Mouse (Mus musculus) neural tube, embryonic 13.5 days (tissue): ENCODE results near the gene Exosc2. TPM values are rescaled to one million over a fixed set of nuclear protein-coding genes. Genes with fewer than 3 reads are reported as not detected.
"Not testable (repeated sequence)": the region's sequence is repeated elsewhere in the genome, so short reads cannot be mapped to it uniquely, and the experiment has no call there.

Source experiments
- ATAC-seq: fragments of 200-750 bp; cut with Nextera tagmentation; 2 replicates; pipeline ENCODE4 v1.8.0; 2017; ENCODE audit warnings: low read depth, mild to moderate bottlenecking, moderate TSS enrichment, moderate library complexity
- H3K27ac ChIP-seq: fragments of 300-500 bp; sonication (generic); replicated peaks from 2 replicates; pipeline ENCODE4 v1.5.1; 2015; ENCODE audit warnings: moderate library complexity, mild to moderate bottlenecking, inconsistent platforms
- H3K27me3 ChIP-seq: fragments of 300-500 bp; sonication (generic); 2 replicates; pipeline ENCODE4 v1.6.1; 2015; ENCODE audit warnings: mild to moderate bottlenecking, inconsistent platforms
- H3K36me3 ChIP-seq: fragments of 300-500 bp; sonication (generic); 2 replicates; pipeline ENCODE4 v1.6.1; 2015; ENCODE audit warnings: mild to moderate bottlenecking, inconsistent platforms
- H3K4me1 ChIP-seq: fragments of 300-500 bp; sonication (generic); replicated peaks from 2 replicates; pipeline ENCODE4 v1.6.1; 2015; ENCODE audit warnings: inconsistent platforms
- H3K4me2 ChIP-seq: fragments of 300-500 bp; sonication (generic); 2 replicates; pipeline ENCODE4 v1.6.1; 2015; ENCODE audit warnings: inconsistent platforms, mild to moderate bottlenecking, moderate library complexity
- H3K4me3 ChIP-seq: fragments of 300-500 bp; sonication (generic); 2 replicates; pipeline ENCODE4 v1.5.1; 2015; ENCODE audit warnings: mild to moderate bottlenecking, inconsistent platforms
- H3K9ac ChIP-seq: fragments of 300-500 bp; sonication (generic); 2 replicates; pipeline ENCODE4 v1.6.1; 2015; ENCODE audit warnings: moderate library complexity, mild to moderate bottlenecking, inconsistent platforms
- H3K9me3 ChIP-seq: fragments of 300-500 bp; sonication (generic); 2 replicates; pipeline ENCODE4 v1.6.1; 2016; ENCODE audit warnings: inconsistent platforms
- WGBS: fragments of 180-500 bp; shearing (Covaris S2); methylation state at CpG from one replicate; pipeline ENCODE4 v1.1.7; 2015; 5-methylcytosine and 5-hydroxymethylcytosine counted together
- polyA plus RNA-seq: library from polyadenylated mRNA; unstranded; fragments of >200 nt; fragmentation: Nextera tagmentation; extraction: Ambion mirVana; gene quantifications from 2 replicates; pipeline ENCODE4 v1.2.1, GENCODE M21; 2015

Gene Exosc2
- polyA plus RNA-seq, 1 experiment from 2014 or later, result 42.6 TPM

DNA sequence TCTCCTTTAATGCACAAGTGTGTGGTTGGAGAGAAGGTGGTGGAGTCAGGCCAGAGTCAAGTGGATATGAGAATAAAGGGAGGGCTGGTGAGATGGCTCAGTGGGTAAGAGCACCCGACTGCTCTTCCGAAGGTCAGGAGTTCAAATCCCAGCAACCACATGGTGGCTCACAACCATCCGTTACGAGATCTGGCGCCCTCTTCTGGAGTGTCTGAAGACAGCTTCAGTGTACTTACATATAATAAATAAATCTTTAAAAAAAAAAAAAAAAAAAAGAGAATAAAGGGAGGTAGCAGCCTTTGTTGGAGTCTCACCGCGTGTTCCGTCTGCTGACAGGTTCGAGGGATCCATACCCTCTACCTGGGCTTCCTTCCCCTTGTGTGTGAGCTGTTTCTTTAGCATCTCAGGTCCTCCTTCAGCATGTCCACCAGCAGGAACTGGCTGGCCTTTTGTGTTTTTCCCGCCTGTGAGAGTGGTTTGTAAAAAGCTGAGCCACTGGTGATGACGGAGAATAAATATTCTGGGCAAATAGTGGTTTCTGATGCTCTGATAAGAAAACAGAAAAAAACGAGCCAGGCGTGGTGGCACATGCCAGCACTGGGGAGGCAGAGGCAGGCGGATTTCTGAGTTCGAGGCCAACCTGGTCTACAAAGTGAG, 10.7 kb downstream of the Exosc2 start:
- H3K27ac ChIP-seq, H3K4me3 ChIP-seq, H3K9me3 ChIP-seq, H3K9ac ChIP-seq, H3K27me3 ChIP-seq, H3K4me2 ChIP-seq, H3K4me1 ChIP-seq, ATAC-seq: not testable (repeated sequence)
- WGBS, result 91% methylated on average over 15 of the region's 15 CpGs
- peaks cover 52% of the 10 kb centered on the region for H3K36me3 ChIP-seq

DNA sequence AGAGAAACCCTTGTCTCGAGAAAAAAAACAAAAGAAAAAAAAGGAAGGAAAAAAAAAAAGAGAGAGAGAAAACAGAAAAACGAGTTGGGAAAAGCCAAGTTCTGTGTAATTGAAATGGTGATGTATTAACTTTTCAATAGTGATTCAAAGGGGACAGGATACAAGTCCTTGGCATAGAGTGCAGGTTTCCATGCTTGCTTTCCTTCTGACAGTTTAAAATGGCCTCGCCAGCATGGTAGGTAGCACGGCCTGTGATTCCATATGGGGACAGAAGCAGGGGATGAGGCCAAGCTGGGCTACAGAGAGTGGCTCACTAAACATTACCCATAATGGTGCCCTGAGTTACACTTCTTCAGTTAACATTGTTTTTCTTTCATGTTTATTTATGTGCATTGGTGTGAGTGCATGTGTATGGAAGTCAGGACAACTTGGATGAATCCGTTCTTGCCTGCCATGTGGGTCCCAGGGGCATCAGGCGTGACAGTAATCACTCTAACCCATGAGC, 11.3 kb downstream of the Exosc2 start:
- H3K4me1 ChIP-seq, result no peaks in the 10 kb centered on the region
- no peaks in the 10 kb centered on the region for H3K9me3 ChIP-seq
- H3K27me3 ChIP-seq, result no peaks in the 10 kb centered on the region
- no peak for ATAC-seq
- no peak overlapping the region for H3K27ac ChIP-seq
- no peak overlapping the region for H3K4me2 ChIP-seq
- no peak overlapping the region for H3K4me3 ChIP-seq
- 86% methylated on average over 6 of the region's 6 CpGs for WGBS
- H3K36me3 ChIP-seq, result peaks cover 46% of the 10 kb centered on the region
- H3K9ac ChIP-seq, result no peak overlapping the region

GRCm38 (mm10) chr2:31683666-31684065, 13.2 kb downstream of the Exosc2 start:
- Histone ChIP-seq H3K27me3 (no peaks in the 10 kb centered on the region), H3K4me1 (peaks cover 4% of the 10 kb centered on the region; the same call in 1 of the 2 replicates), H3K4me3 (no peak overlapping the region), H3K4me2 (no peak overlapping the region), H3K27ac (no peak overlapping the region), H3K36me3 (peaks cover 28% of the 10 kb centered on the region), H3K9me3 (no peaks in the 10 kb centered on the region), H3K9ac (no peak overlapping the region)
- ATAC-seq, result no peak
- 44% methylated on average over 2 of the region's 2 CpGs for WGBS

- peak within 1 kb of the TSS; percentile 96 for H3K27ac ChIP-seq
- peak within 1 kb of the TSS; percentile 89 for H3K4me3 ChIP-seq
- H3K4me2 ChIP-seq, result peak within 1 kb of the TSS; percentile 94
- ATAC-seq, result peak; percentile 100
- no peaks in the 10 kb centered on the region for H3K27me3 ChIP-seq
- WGBS, result under 1% methylated on average over 62 of the region's 64 CpGs
- H3K9me3 ChIP-seq, result no peaks in the 10 kb centered on the region
- H3K4me1 ChIP-seq, result peaks cover 49% of the 10 kb centered on the region
- peak within 1 kb of the TSS; percentile 94 for H3K9ac ChIP-seq
- no peaks in the 10 kb centered on the region for H3K36me3 ChIP-seq
Measured at GRCm38 (mm10) chr2:31688074-31688925, 17.8 kb downstream of the Exosc2 start, which contains the start of gene Abl1. TSS of gene Abl1 (plus strand) at chr2:31688376.

DNA sequence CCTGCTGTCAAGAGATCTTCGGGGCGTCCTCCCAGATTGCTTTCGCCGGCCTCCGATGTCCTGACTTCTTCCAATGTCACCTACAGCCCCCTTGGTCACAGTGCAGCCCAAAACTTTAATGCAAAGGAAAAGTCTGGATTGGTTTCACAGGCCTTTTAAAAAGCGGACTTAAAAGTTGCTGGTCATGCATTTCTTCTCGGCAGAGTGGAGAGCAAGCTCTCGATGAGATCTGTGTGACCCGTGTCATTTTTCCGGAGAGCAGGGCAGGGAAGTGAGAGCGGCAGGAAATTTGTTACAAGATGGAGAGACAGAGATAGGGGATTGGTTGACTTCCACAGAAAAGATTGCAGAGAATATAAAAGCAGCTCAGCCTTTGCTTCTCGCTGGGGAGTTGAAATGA, 18.5 kb downstream of the Exosc2 start:
- peak overlapping the region; percentile 96 for H3K27ac ChIP-seq
- H3K4me2 ChIP-seq, result peak overlapping the region; percentile 94
- H3K4me1 ChIP-seq, result peaks cover 49% of the 10 kb centered on the region
- no peaks in the 10 kb centered on the region for H3K27me3 ChIP-seq
- no peaks in the 10 kb centered on the region for H3K9me3 ChIP-seq
- ATAC-seq, result no peak
- peak overlapping the region; percentile 89 for H3K4me3 ChIP-seq
- H3K9ac ChIP-seq, result peak overlapping the region; percentile 94
- H3K36me3 ChIP-seq, result no peaks in the 10 kb centered on the region
- WGBS, result under 1% methylated on average over 12 of the region's 12 CpGs

DNA sequence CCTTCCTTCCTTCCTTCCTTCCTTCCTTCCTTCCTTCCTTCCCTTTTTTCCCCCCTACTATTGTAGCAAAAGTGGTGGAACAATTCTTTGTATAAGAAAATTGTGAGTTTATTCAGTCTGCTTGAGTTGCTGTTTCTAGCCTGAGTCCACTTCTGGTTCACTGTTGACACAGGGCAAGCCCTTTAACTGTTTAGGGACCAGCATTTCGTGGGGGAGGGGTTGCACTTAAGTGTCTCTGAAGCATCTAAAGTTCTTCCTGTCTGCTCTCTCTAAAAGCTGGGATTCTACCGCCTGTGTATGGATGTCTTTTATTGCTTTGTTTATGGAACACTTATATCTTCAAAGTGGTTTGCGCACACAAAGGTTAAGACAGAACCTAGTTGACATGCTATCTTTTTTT, 19.5 kb downstream of the Exosc2 start:
- ATAC-seq, result no peak
- 53% methylated on average over 3 of the region's 3 CpGs for WGBS

GRCm38 (mm10) chr2:31698209-31698608, 27.7 kb downstream of the Exosc2 start:
- Histone ChIP-seq H3K27ac (no peak overlapping the region), H3K36me3 (peaks cover 24% of the 10 kb centered on the region), H3K9me3 (no peaks in the 10 kb centered on the region), H3K9ac (no peak overlapping the region), H3K4me3 (no peak overlapping the region), H3K27me3 (no peaks in the 10 kb centered on the region), H3K4me2 (no peak overlapping the region), H3K4me1 (peaks cover 16% of the 10 kb centered on the region)
- ATAC-seq, result no peak

More for the DNA sequence above, 19.5 kb downstream of the Exosc2 start:
- no peaks in the 10 kb centered on the region for H3K9me3 ChIP-seq
- no peaks in the 10 kb centered on the region for H3K36me3 ChIP-seq
- H3K4me3 ChIP-seq, result peak overlapping the region; percentile 89
- no peaks in the 10 kb centered on the region for H3K27me3 ChIP-seq
- H3K4me2 ChIP-seq, result peak overlapping the region; percentile 94
- peak overlapping the region; percentile 94 for H3K9ac ChIP-seq
- H3K4me1 ChIP-seq, result peaks cover 52% of the 10 kb centered on the region
- H3K27ac ChIP-seq, result no peak overlapping the region

GRCm38 (mm10) chr2:31700545-31701446, 30.3 kb downstream of the Exosc2 start:
- Histone ChIP-seq H3K4me1 (peaks cover 11% of the 10 kb centered on the region), H3K27me3 (no peaks in the 10 kb centered on the region), H3K9me3 (no peaks in the 10 kb centered on the region), H3K4me2 (no peak overlapping the region), H3K36me3 (peaks cover 17% of the 10 kb centered on the region), H3K4me3 (no peak overlapping the region), H3K27ac (no peak overlapping the region), H3K9ac (no peak overlapping the region)
- WGBS, result 50% methylated on average over 7 of the region's 7 CpGs
- no peak for ATAC-seq

GRCm38 (mm10) chr2:31703226-31703625, 32.7 kb downstream of the Exosc2 start:
- Histone ChIP-seq H3K36me3 (0 out of 2 replicates have a peak, but pooled peaks cover 7% of the 10 kb centered on the region), H3K4me3 (no peak overlapping the region), H3K4me1 (peaks cover 11% of the 10 kb centered on the region), H3K9me3 (no peaks in the 10 kb centered on the region), H3K27ac (no peak overlapping the region), H3K4me2 (no peak overlapping the region), H3K27me3 (no peaks in the 10 kb centered on the region), H3K9ac (no peak overlapping the region)
- ATAC-seq, result no peak

- Histone ChIP-seq H3K4me3 (no peak overlapping the region), H3K27ac (no peak overlapping the region), H3K9ac (no peak overlapping the region), H3K4me1 (peaks cover 4% of the 10 kb centered on the region), H3K36me3 (0 out of 2 replicates have a peak, but pooled peaks cover 1% of the 10 kb centered on the region), H3K27me3 (no peaks in the 10 kb centered on the region), H3K4me2 (no peak overlapping the region), H3K9me3 (no peaks in the 10 kb centered on the region)
- no peak for ATAC-seq
Measured at GRCm38 (mm10) chr2:31705914-31706313, 35.4 kb downstream of the Exosc2 start.

- no peak for ATAC-seq
- H3K27ac ChIP-seq, result no peak overlapping the region
Measured at GRCm38 (mm10) chr2:31706531-31706930, 36.0 kb downstream of the Exosc2 start.

More at GRCm38 (mm10) chr2:31706531-31706930, 36.0 kb downstream of the Exosc2 start:
- H3K4me3 ChIP-seq, result no peak overlapping the region
- H3K9ac ChIP-seq, result no peak overlapping the region
- H3K36me3 ChIP-seq, result 0 out of 2 replicates have a peak, but pooled peaks cover 3% of the 10 kb centered on the region
- no peaks in the 10 kb centered on the region for H3K27me3 ChIP-seq
- H3K9me3 ChIP-seq, result no peaks in the 10 kb centered on the region
- no peaks in the 10 kb centered on the region for H3K4me1 ChIP-seq
- H3K4me2 ChIP-seq, result no peak overlapping the region
- 72% methylated on average over 2 of the region's 2 CpGs for WGBS
